Mouse (Mus musculus): ENCODE measurements around the gene Sumf1. TPM values are rescaled to one million over a fixed set of nuclear protein-coding genes. Genes with fewer than 3 reads are reported as not detected.

Gene Sumf1
- total and polyA plus RNA-seq, 3 experiments = 11.0 to 23.1 (median 14.9) TPM

DNA sequence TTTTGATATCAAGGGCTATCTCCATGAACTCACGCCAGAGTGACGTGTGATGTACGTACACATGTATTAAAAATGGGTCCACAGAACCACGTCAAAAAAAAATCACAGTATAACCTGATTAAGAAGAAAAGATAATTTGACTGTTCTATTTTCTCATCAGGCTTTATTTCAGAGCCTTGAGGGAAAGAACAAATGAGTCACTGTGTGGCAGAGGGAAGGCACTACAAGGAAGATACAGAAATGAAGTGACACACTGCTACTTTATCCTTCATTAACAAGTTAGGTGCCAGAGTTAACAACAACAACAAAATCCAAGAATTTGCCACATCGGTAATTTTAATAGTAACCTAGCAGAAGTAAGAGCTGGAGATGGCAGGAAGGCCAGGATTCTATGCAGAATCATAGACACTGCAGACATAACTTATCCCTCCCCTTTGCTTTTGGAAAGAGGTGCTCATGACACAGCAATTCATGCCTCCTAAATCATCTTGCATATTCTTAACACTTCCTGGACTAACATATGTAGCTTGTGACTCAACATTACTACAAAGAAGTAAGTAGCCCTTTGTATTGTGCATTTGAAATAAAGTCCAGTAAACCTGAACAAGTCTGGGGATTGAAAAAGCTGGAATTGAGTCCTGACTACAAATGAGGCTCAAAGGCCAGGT is 53.0 kb downstream of the Sumf1 start:
- in situ Hi-C loops (cut with MboI; ENCODE audit: low pct_ligation_motif_present, low pct_unique_long_range_greater_than_20kb, low sequenced_read_pairs) (no loop called here), dilution Hi-C loops (cut with MboI; ENCODE audit: extremely low pct_ligation_motif_present, extremely low pct_unique_long_range_greater_than_20kb, low sequenced_read_pairs) (no loop called here)
- Histone ChIP-seq H3K9ac (ENCODE audit: insufficient read depth, low read depth) (no peak overlapping the region), H3K36me3 (replicated peaks in 1 of 2; ENCODE audit: control insufficient read depth in 1 of 2, insufficient read depth in 1 of 2, low read length in 1 of 2) (peaks cover 0 to 6% of the 10 kb centered on the region in 2 experiments), H3K79me2 (replicated peaks; ENCODE audit: control insufficient read depth, extremely low read depth, insufficient read depth, poor library complexity, severe bottlenecking) (no peaks in the 10 kb centered on the region), H3K27ac (ENCODE audit: insufficient read depth, low read depth) (no peak overlapping the region), H3K4me3 (replicated peaks in 1 of 3; ENCODE audit: low read depth in 2 of 3, low read length in 2 of 3, poor library complexity in 1 of 3) (no peak overlapping the region), H3K4me1 (ENCODE audit: control insufficient read depth in 1 of 2, insufficient read depth in 2 of 2) (peaks cover 0 to 11% of the 10 kb centered on the region in 2 experiments; a peak in 1 of 4 replicates), H3K9me3 (replicated peaks; ENCODE audit: low read length) (no peaks in the 10 kb centered on the region), H3K27me3 (replicated peaks) (no peaks in the 10 kb centered on the region), H3K4me2 (ENCODE audit: insufficient read depth, low read depth, poor library complexity, severe bottlenecking) (no peak overlapping the region)
- no peak for DNase-seq (ENCODE audit: extremely low read depth)
- TF ChIP-seq POLR2AphosphoS2 (IDR thresholded peaks at IDR 0.05; ENCODE audit: low read depth, low read length) (no peak), NELFE (IDR thresholded peaks at IDR 0.05; ENCODE audit: low read depth, low read length) (no peak), BHLHE40 (IDR thresholded peaks at IDR 0.05; ENCODE audit: low read depth, low read length) (no peak), HCFC1 (IDR thresholded peaks at IDR 0.05; ENCODE audit: low read depth, low read length) (no peak), RCOR1 (conservative IDR thresholded peaks at IDR 0.05; ENCODE audit: low read depth, low read length) (no peak), JUN (IDR thresholded peaks at IDR 0.05; ENCODE audit: insufficient read depth, low read depth, low read length) (no peak), POLR2A (IDR thresholded peaks at IDR 0.05; ENCODE audit: low read depth, low read length) (no peak), MXI1 (IDR thresholded peaks at IDR 0.05; ENCODE audit: low read depth, low read length) (no peak)

DNA sequence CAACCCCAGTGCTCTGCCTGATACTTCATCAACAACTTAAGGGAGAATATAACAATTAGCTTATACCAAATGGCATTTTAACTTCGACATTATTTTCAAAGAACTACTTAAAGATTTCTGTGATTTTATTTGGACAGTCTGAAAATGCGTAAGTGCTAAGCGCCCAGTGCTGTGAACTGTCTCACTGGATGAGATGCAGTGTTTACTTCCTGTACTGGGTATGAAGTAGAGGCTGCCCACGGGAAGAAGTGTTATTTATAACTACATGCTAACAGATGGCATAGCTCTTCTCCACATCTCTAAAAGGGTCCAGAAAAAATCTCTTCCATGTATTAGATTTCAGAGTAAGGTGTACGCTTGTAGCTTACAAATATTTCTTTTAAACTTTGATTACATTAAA is 54.7 kb downstream of the Sumf1 start:
- TF ChIP-seq MEF2A (IDR thresholded peaks at IDR 0.05; ENCODE audit: borderline replicate concordance, low read depth, low read length) (no peak), ZMIZ1 (IDR thresholded peaks at IDR 0.05; ENCODE audit: low read depth, low read length) (no peak), ELF1 (IDR thresholded peaks at IDR 0.05; ENCODE audit: low read depth, low read length) (no peak), ZC3H11A (IDR thresholded peaks at IDR 0.05; ENCODE audit: low read depth, low read length) (no peak), MAX (IDR thresholded peaks at IDR 0.05; ENCODE audit: low read length) (no peak), USF2 (conservative IDR thresholded peaks at IDR 0.05; ENCODE audit: low read depth, low read length) (no peak), MAZ (IDR thresholded peaks at IDR 0.05; ENCODE audit: low read depth, low read length) (no peak), ZNF384 (IDR thresholded peaks at IDR 0.05; ENCODE audit: low read depth, low read length) (no peak), MXI1 (IDR thresholded peaks at IDR 0.05; ENCODE audit: low read depth, low read length) (no peak), POLR2A (IDR thresholded peaks at IDR 0.05; ENCODE audit: low read depth, low read length) (no peak), TCF12 (IDR thresholded peaks at IDR 0.05; ENCODE audit: low read depth, low read length) (no peak), JUND (conservative IDR thresholded peaks at IDR 0.05; ENCODE audit: low read depth, low read length) (no peak)
- H3K36me3 ChIP-seq (replicated peaks in 1 of 2; ENCODE audit: control insufficient read depth in 1 of 2, insufficient read depth in 1 of 2, low read length in 1 of 2) = no peaks in the 10 kb centered on the region
- no peak overlapping the region for H3K9ac ChIP-seq (ENCODE audit: insufficient read depth, low read depth)
- no peaks in the 10 kb centered on the region for H3K27me3 ChIP-seq (replicated peaks)
- no peak overlapping the region for H3K27ac ChIP-seq (ENCODE audit: insufficient read depth, low read depth)
- H3K9me3 ChIP-seq (replicated peaks; ENCODE audit: low read length) = no peaks in the 10 kb centered on the region
- in situ Hi-C loops (cut with MboI; ENCODE audit: low pct_ligation_motif_present, low pct_unique_long_range_greater_than_20kb, low sequenced_read_pairs) = no loop called here
- dilution Hi-C loops (cut with MboI; ENCODE audit: extremely low pct_ligation_motif_present, extremely low pct_unique_long_range_greater_than_20kb, low sequenced_read_pairs) = no loop called here
- DNase-seq (ENCODE audit: extremely low read depth) = no peak
- no peak overlapping the region for H3K4me3 ChIP-seq (replicated peaks in 1 of 3; ENCODE audit: low read depth in 2 of 3, low read length in 2 of 3, poor library complexity in 1 of 3)
- H3K4me2 ChIP-seq (ENCODE audit: insufficient read depth, low read depth, poor library complexity, severe bottlenecking) = no peak overlapping the region
- peaks cover 0 to 11% of the 10 kb centered on the region in 2 experiments; a peak in 1 of 4 replicates for H3K4me1 ChIP-seq (ENCODE audit: control insufficient read depth in 1 of 2, insufficient read depth in 2 of 2)
- no peaks in the 10 kb centered on the region for H3K79me2 ChIP-seq (replicated peaks; ENCODE audit: control insufficient read depth, extremely low read depth, insufficient read depth, poor library complexity, severe bottlenecking)

All from CH12.LX (cell line).